Comparison of ENCODE assay signal across 8 mouse cellular contexts in the genomic region with DNA sequence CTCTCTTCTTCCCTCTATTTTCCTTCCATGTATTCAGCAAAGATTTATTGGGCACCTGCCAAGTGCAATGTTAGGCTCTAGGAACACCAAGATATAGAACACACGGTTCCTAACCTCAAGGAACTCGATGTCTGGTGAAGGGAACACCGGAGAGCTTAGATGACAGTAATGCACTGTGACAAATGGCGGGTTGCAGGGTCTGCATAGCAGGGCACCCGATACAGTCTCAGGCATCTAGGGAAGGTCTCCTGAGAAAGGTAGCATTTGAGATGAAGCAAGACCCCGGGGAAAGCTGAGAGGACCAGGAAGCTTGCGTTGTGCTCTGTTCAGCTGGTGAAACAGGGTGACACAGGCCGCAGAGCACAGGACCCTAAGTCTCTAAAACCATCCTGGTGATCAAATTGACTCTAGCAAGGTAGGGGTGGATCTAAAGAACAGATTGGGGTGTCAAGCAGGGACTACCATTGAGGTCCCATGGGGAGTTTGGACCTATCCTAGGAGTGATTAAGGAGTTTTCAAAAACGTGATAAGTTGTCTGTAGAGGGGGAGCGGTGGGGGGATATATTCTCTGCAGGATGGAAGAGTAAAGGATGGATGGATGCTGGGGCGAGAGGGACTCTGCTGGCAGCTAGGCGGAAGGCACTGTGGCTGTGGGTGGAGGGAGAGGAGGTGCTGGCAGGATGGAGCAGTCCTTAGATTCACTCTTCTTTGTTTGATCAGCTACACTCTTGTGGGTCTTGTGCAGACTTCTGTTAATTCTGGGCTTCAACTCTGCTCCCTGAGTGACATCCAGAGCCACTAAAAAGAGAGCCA. TPM values are rescaled to one million over a fixed set of nuclear protein-coding genes. Genes with fewer than 3 reads are reported as not detected.
A peak's percentile ranks its signal among the peaks of the same experiment; 100 is the strongest.
DNase-seq lines count a peak whose midpoint lies in the region; ATAC-seq and TF ChIP-seq lines count a peak whose summit lies in the region.

No protein-coding gene starts in this region.

- H3K36me3 ChIP-seq in G1E (replicated peaks): peaks cover 28% of the 10 kb centered on the region
- no peaks in the 10 kb centered on the region for H3K36me3 ChIP-seq in forebrain, postnatal 0 days (ENCODE audit: insufficient read depth)
- no peaks in the 10 kb centered on the region for H3K36me3 ChIP-seq in stomach, embryonic 16.5 days (ENCODE audit: control insufficient read depth, insufficient read depth, low read length)

- peak; percentile 35 for DNase-seq in heart, adult 8-10 months (ENCODE audit: low spot score)
- no peak for DNase-seq in heart, adult 9 months (ENCODE audit: low spot score in 2 of 2)
- DNase-seq in G1E (ENCODE audit: low spot score): no peak
- peak; percentile 50 for DNase-seq in forebrain, postnatal 0 days
- peak; percentile 11 to 17 for DNase-seq in layer of hippocampus, postnatal 10 days (ENCODE audit: low spot score in 2 of 2)
- DNase-seq in right cerebral cortex, postnatal 4 days: no peak
- no peak for DNase-seq in gastrocnemius, postnatal 4 days (ENCODE audit: low spot score in 2 of 2)

- H3K4me1 ChIP-seq in G1E (ENCODE audit: insufficient read depth, low read depth, low read length): peaks cover 48% of the 10 kb centered on the region
- H3K4me1 ChIP-seq in forebrain, postnatal 0 days (ENCODE audit: insufficient read depth): peaks cover 10% of the 10 kb centered on the region
- H3K4me1 ChIP-seq in stomach, embryonic 16.5 days (ENCODE audit: control insufficient read depth, insufficient read depth, low read length): peaks cover 14% of the 10 kb centered on the region

- no peak for TF ChIP-seq CTCF in G1E (IDR thresholded peaks at IDR 0.05; ENCODE audit: low read depth, low read length)
- no peak for TF ChIP-seq CTCF in forebrain, postnatal 0 days (IDR thresholded peaks at IDR 0.05; ENCODE audit: low read depth)

- 41% methylated on average over 12 of the region's 12 CpGs for WGBS in forebrain, postnatal 0 days
- WGBS in stomach, embryonic 16.5 days: 52% methylated on average over 12 of the region's 12 CpGs

- ATAC-seq in G1E (ENCODE audit: extremely low read depth, insufficient number of reproducible peaks, low FRiP score, poor library complexity, severe bottlenecking): no peak
- ATAC-seq in forebrain, postnatal 0 days: no peak
- ATAC-seq in stomach, embryonic 16.5 days (ENCODE audit: insufficient read depth, low FRiP score): no peak

- peak overlapping the region; percentile 35; the same call in 1 of the 2 replicates for H3K4me2 ChIP-seq in forebrain, postnatal 0 days (ENCODE audit: low read depth)
- H3K4me2 ChIP-seq in stomach, embryonic 16.5 days (ENCODE audit: low read depth, low read length): peak overlapping the region; percentile 55

- peaks cover 12% of the 10 kb centered on the region for H3K9me3 ChIP-seq in G1E (replicated peaks)
- 0 out of 2 replicates have a peak, but pooled peaks cover 3% of the 10 kb centered on the region for H3K9me3 ChIP-seq in forebrain, postnatal 0 days (ENCODE audit: low read length)
- H3K9me3 ChIP-seq in stomach, embryonic 16.5 days (replicated peaks; ENCODE audit: control insufficient read depth, low read length): peaks cover 10% of the 10 kb centered on the region

- no peak overlapping the region for H3K27ac ChIP-seq in forebrain, postnatal 0 days (ENCODE audit: low read depth, low read length)
- H3K27ac ChIP-seq in stomach, embryonic 16.5 days (ENCODE audit: low read length): no peak overlapping the region

- H3K27me3 ChIP-seq in G1E (ENCODE audit: insufficient read depth, low read length): peaks cover 9% of the 10 kb centered on the region
- peaks cover 4% of the 10 kb centered on the region; the same call in 1 of the 2 replicates for H3K27me3 ChIP-seq in forebrain, postnatal 0 days (ENCODE audit: insufficient read depth, low read length)
- no peaks in the 10 kb centered on the region; the same call in 1 of the 2 replicates for H3K27me3 ChIP-seq in stomach, embryonic 16.5 days (ENCODE audit: control insufficient read depth, insufficient read depth, low read length)

- no peak overlapping the region for H3K9ac ChIP-seq in forebrain, postnatal 0 days
- H3K9ac ChIP-seq in stomach, embryonic 16.5 days (ENCODE audit: low read length): peak overlapping the region; percentile 32; the same call in 1 of the 2 replicates

- H3K4me3 ChIP-seq in G1E (ENCODE audit: low read depth, low read length): peak overlapping the region; percentile 62; the same call in 1 of the 2 replicates
- no peak overlapping the region for H3K4me3 ChIP-seq in forebrain, postnatal 0 days (ENCODE audit: low read depth, low read length)
- peak overlapping the region; percentile 28; the same call in 1 of the 2 replicates for H3K4me3 ChIP-seq in stomach, embryonic 16.5 days (replicated peaks; ENCODE audit: low read length)

RNA-seq across cellular contexts. Expression of a gene that starts 43.5 kb away (rescaled TPM):
- total RNA-seq in heart, adult 8-10 months (2022): 1 to 10 TPM; 3.2 to 5.2 (median 4.3) TPM
- total RNA-seq in G1E (2014; fragmentation: Nextera tagmentation): not detected in 2 replicates
- 0.66 TPM in 1 of 2 replicates, not detected in the other for total RNA-seq in G1E (2017)
- polyA plus RNA-seq in G1E (2012): not detected in 2 replicates
- 3.1 and 4.6 TPM in 2 replicates for total RNA-seq in forebrain, postnatal 0 days (2014; rRNA removed)
- polyA plus RNA-seq in forebrain, postnatal 0 days (2015; fragmentation: Nextera tagmentation; extraction: Ambion mirVana): 5.5 and 5.7 TPM in 2 replicates
- total RNA-seq in layer of hippocampus, postnatal 10 days (2021): 1 to 10 TPM; 7.0 to 7.6 TPM
- polyA plus RNA-seq in stomach, embryonic 16.5 days (2015; fragmentation: Nextera tagmentation; extraction: Ambion mirVana): 2.4 and 2.8 TPM in 2 replicates
- 10 to 100 TPM; 19.3 to 22.9 TPM for total RNA-seq in gastrocnemius, postnatal 4 days (2021)

Comparison
In these comparisons a context has a peak if more than half of its experiments do, and no peak if none do; other contexts are left out.
1. DNase-seq: peak in heart, adult 8-10 months (single experiment), forebrain, postnatal 0 days (single experiment) and layer of hippocampus, postnatal 10 days (2 of 2); none in heart, adult 9 months (0 of 2), G1E (single experiment), right cerebral cortex, postnatal 4 days (single experiment) and gastrocnemius, postnatal 4 days (0 of 2).